ENCODE assay signal across 25 mouse cellular contexts in genomic region chr10:107313395-107313794, GRCm38 (mm10). TPM values are rescaled to one million over a fixed set of nuclear protein-coding genes. Genes with fewer than 3 reads are reported as not detected.
DNase-seq lines count a peak whose midpoint lies in the region; ATAC-seq and TF ChIP-seq lines count a peak whose summit lies in the region.
"Had no signal": no experiment of that assay in that cellular context is flagged by ENCODE, and none has a peak within 500 bp of the region (broad histone marks: within the 10 kb centered on the region; RNA-seq: fewer than 3 reads in every experiment).

No protein-coding gene starts in this region.

- DNase-seq in liver, embryonic 11.5 days (ENCODE audit: low spot score), result no peak
- no peak for DNase-seq in liver, embryonic 14.5 days (ENCODE audit: low read depth in 3 of 3, low spot score in 3 of 3)
- DNase-seq in left cerebral cortex, adult 2 months (ENCODE audit: extremely low spot score in 1 of 2, low spot score in 2 of 2), result no peak
- DNase-seq in thymus, postnatal 4 days, result no peak
- DNase-seq in neural tube, embryonic 10.5 days (ENCODE audit: extremely low spot score, low spot score), result no peak
- DNase-seq: adrenal gland, adult 2 months; adrenal gland, postnatal 10 days; adrenal gland, postnatal 25 days; cerebellum, adult 11 months; cerebellum, adult 18-20 months; cerebellum, adult 8-10 months; cerebellum, adult 9-11 months; cerebellum, postnatal 14 days; cerebellum, postnatal 36 days; embryo, embryonic 11 days had no signal

- H3K4me2 ChIP-seq in liver, embryonic 11.5 days, result no peak overlapping the region
- no peak overlapping the region for H3K4me2 ChIP-seq in liver, embryonic 12.5 days
- H3K4me2 ChIP-seq in liver, embryonic 14.5 days (ENCODE audit: low read depth), result no peak overlapping the region
- no peak overlapping the region for H3K4me2 ChIP-seq in liver, embryonic 16.5 days (ENCODE audit: low read depth, low read length)
- H3K4me2 ChIP-seq: embryonic facial prominence, embryonic 13.5 days; embryonic facial prominence, embryonic 15.5 days; forebrain, embryonic 12.5 days had no signal

- intact Hi-C loops in left cerebral cortex, adult 2 months (cut with DNase I), result no loop called here

- no peaks in the 10 kb centered on the region for H3K36me3 ChIP-seq in liver, embryonic 11.5 days (ENCODE audit: control insufficient read depth, insufficient read depth, low read length)
- no peaks in the 10 kb centered on the region for H3K36me3 ChIP-seq in liver, embryonic 12.5 days
- H3K36me3 ChIP-seq in liver, embryonic 14.5 days (replicated peaks; ENCODE audit: control insufficient read depth, insufficient read depth, low read depth), result no peaks in the 10 kb centered on the region
- no peaks in the 10 kb centered on the region for H3K36me3 ChIP-seq in liver, embryonic 16.5 days (ENCODE audit: control insufficient read depth, insufficient read depth)
- H3K36me3 ChIP-seq: embryonic facial prominence, embryonic 13.5 days; embryonic facial prominence, embryonic 15.5 days; forebrain, embryonic 10.5 days; forebrain, embryonic 12.5 days had no signal

- no peaks in the 10 kb centered on the region for H3K27me3 ChIP-seq in liver, embryonic 11.5 days (replicated peaks; ENCODE audit: control insufficient read depth, insufficient read depth, low read length)
- H3K27me3 ChIP-seq in liver, embryonic 12.5 days (replicated peaks), result no peaks in the 10 kb centered on the region
- H3K27me3 ChIP-seq in liver, embryonic 14.5 days (ENCODE audit: control insufficient read depth, insufficient read depth, low read length), result no peaks in the 10 kb centered on the region
- no peaks in the 10 kb centered on the region for H3K27me3 ChIP-seq in liver, embryonic 16.5 days (ENCODE audit: control insufficient read depth, insufficient read depth, low read depth, low read length)
- H3K27me3 ChIP-seq: embryonic facial prominence, embryonic 13.5 days; embryonic facial prominence, embryonic 15.5 days; forebrain, embryonic 12.5 days had no signal

- H3K9ac ChIP-seq in liver, embryonic 11.5 days (ENCODE audit: low read depth, low read length), result no peak overlapping the region
- no peak overlapping the region for H3K9ac ChIP-seq in liver, embryonic 12.5 days
- no peak overlapping the region for H3K9ac ChIP-seq in liver, embryonic 14.5 days (replicated peaks)
- no peak overlapping the region for H3K9ac ChIP-seq in liver, embryonic 16.5 days (ENCODE audit: low read depth, low read length)
- H3K9ac ChIP-seq: embryonic facial prominence, embryonic 13.5 days; embryonic facial prominence, embryonic 15.5 days; forebrain, embryonic 12.5 days had no signal

- no peak overlapping the region for H3K4me3 ChIP-seq in liver, embryonic 11.5 days (ENCODE audit: low read depth, low read length)
- no peak overlapping the region for H3K4me3 ChIP-seq in liver, embryonic 12.5 days
- no peak overlapping the region for H3K4me3 ChIP-seq in liver, embryonic 14.5 days (ENCODE audit: insufficient read depth in 1 of 2, low read depth in 2 of 2, low read length in 2 of 2)
- no peak overlapping the region for H3K4me3 ChIP-seq in liver, embryonic 16.5 days (ENCODE audit: low read depth, low read length)
- no peak overlapping the region for H3K4me3 ChIP-seq in left cerebral cortex, adult 2 months
- H3K4me3 ChIP-seq: embryonic facial prominence, embryonic 13.5 days; embryonic facial prominence, embryonic 15.5 days; erythroblast, embryonic 14.5 days; forebrain, embryonic 10.5 days; forebrain, embryonic 12.5 days had no signal

- no peak for TF ChIP-seq EP300 in liver, embryonic 14.5 days (IDR thresholded peaks at IDR 0.05; ENCODE audit: low read depth)

- 43% methylated on average over 3 of the region's 3 CpGs for WGBS in liver, embryonic 11.5 days
- 54% methylated on average over 3 of the region's 3 CpGs for WGBS in liver, embryonic 12.5 days (ENCODE audit: insufficient replicate concordance)
- 49% methylated on average over 3 of the region's 3 CpGs for WGBS in liver, embryonic 14.5 days (ENCODE audit: insufficient replicate concordance)
- WGBS in liver, embryonic 16.5 days (ENCODE audit: insufficient replicate concordance), result 40% methylated on average over 3 of the region's 3 CpGs

- peak; percentile 52 for ATAC-seq in liver, embryonic 11.5 days (replicated peaks; ENCODE audit: low FRiP score)
- ATAC-seq in liver, embryonic 12.5 days, result no peak; the same call in 1 of the 2 replicates
- ATAC-seq in liver, embryonic 14.5 days (ENCODE audit: insufficient read depth), result peak; percentile 62; the same call in 1 of the 2 replicates
- ATAC-seq in liver, embryonic 16.5 days (ENCODE audit: low read depth), result peak; percentile 72
- ATAC-seq: forebrain, embryonic 14.5 days had no signal

- no peaks in the 10 kb centered on the region for H3K4me1 ChIP-seq in liver, embryonic 11.5 days (replicated peaks; ENCODE audit: control insufficient read depth, insufficient read depth, low read length)
- no peaks in the 10 kb centered on the region for H3K4me1 ChIP-seq in liver, embryonic 12.5 days
- H3K4me1 ChIP-seq in liver, embryonic 14.5 days (replicated peaks; ENCODE audit: control insufficient read depth in 2 of 2, insufficient read depth in 2 of 2, low read length in 1 of 2), result 0 out of 4 replicates have a peak, but pooled peaks cover 0 to 3% of the 10 kb centered on the region in 2 experiments
- no peaks in the 10 kb centered on the region; the same call in 1 of the 2 replicates for H3K4me1 ChIP-seq in liver, embryonic 16.5 days (ENCODE audit: control insufficient read depth, low read depth, low read length)
- H3K4me1 ChIP-seq: embryonic facial prominence, embryonic 13.5 days; embryonic facial prominence, embryonic 15.5 days; forebrain, embryonic 10.5 days; forebrain, embryonic 12.5 days had no signal

- H3K9me3 ChIP-seq in liver, embryonic 11.5 days (ENCODE audit: control insufficient read depth, low read length), result no peaks in the 10 kb centered on the region
- H3K9me3 ChIP-seq in liver, embryonic 12.5 days (replicated peaks), result no peaks in the 10 kb centered on the region
- H3K9me3 ChIP-seq in liver, embryonic 14.5 days (ENCODE audit: control insufficient read depth, low read length), result no peaks in the 10 kb centered on the region
- no peaks in the 10 kb centered on the region for H3K9me3 ChIP-seq in liver, embryonic 16.5 days (replicated peaks; ENCODE audit: control insufficient read depth, low read length)
- H3K9me3 ChIP-seq: embryonic facial prominence, embryonic 13.5 days; embryonic facial prominence, embryonic 15.5 days; forebrain, embryonic 10.5 days; forebrain, embryonic 12.5 days had no signal

- TF ChIP-seq CTCF in liver, embryonic 14.5 days (IDR thresholded peaks at IDR 0.05; ENCODE audit: low read depth), result no peak
- TF ChIP-seq CTCF in left cerebral cortex, adult 2 months (IDR thresholded peaks at IDR 0.05), result no peak

- H3K27ac ChIP-seq in liver, embryonic 11.5 days (ENCODE audit: low read depth, low read length), result no peak overlapping the region
- no peak overlapping the region for H3K27ac ChIP-seq in liver, embryonic 12.5 days
- no peak overlapping the region for H3K27ac ChIP-seq in liver, embryonic 14.5 days
- peak overlapping the region; percentile 74 for H3K27ac ChIP-seq in liver, embryonic 16.5 days (ENCODE audit: low read length)
- no peak overlapping the region for H3K27ac ChIP-seq in left cerebral cortex, adult 2 months
- H3K27ac ChIP-seq: embryonic facial prominence, embryonic 13.5 days; embryonic facial prominence, embryonic 15.5 days; forebrain, embryonic 10.5 days; forebrain, embryonic 12.5 days had no signal

RNA-seq across cellular contexts. Expression of gene Lin7a, which starts 41.9 kb away (rescaled TPM):
- 1.2 and 1.7 TPM in 2 replicates for polyA plus RNA-seq in liver, embryonic 11.5 days (2014; fragmentation: Nextera tagmentation; extraction: Ambion mirVana)
- 0.72 and 1.2 TPM in 2 replicates for polyA plus RNA-seq in liver, embryonic 12.5 days (2016; fragmentation: Nextera tagmentation; extraction: Ambion mirVana)
- 0.30 and 0.39 TPM in 2 replicates for polyA plus RNA-seq in liver, embryonic 14.5 days (2012; rRNA removed)
- polyA plus RNA-seq in liver, embryonic 14.5 days (2014; fragmentation: Nextera tagmentation; extraction: Ambion mirVana), result 0.78 and 0.88 TPM in 2 replicates
- polyA plus RNA-seq in liver, embryonic 16.5 days (2015; fragmentation: Nextera tagmentation; extraction: Ambion mirVana), result 1.3 TPM in 2 replicates
- 10 to 100 TPM; 57.8 to 59.6 TPM for total RNA-seq in left cerebral cortex, adult 2 months (2021)
- total RNA-seq: common myeloid progenitor, adult 5-6 weeks; MEL had no signal
- polyA plus RNA-seq: erythroblast, embryonic 14.5 days had no signal
